Mouse (Mus musculus): ENCODE measurements around the gene Rhobtb3. TPM values are rescaled to one million over a fixed set of nuclear protein-coding genes. Genes with fewer than 3 reads are reported as not detected.
"Not testable (repeated sequence)": the region's sequence is repeated elsewhere in the genome, so short reads cannot be mapped to it uniquely, and the experiment has no call there.

Gene Rhobtb3
- polyA plus RNA-seq, 1 experiment, result 17.2 TPM

- Histone ChIP-seq H3K27me3 (ENCODE audit: control insufficient read depth, insufficient read depth, low read length) (no peaks in the 10 kb centered on the region), H3K4me1 (ENCODE audit: control insufficient read depth, insufficient read depth, low read length) (no peaks in the 10 kb centered on the region), H3K4me3 (replicated peaks; ENCODE audit: insufficient read depth, low read depth, low read length) (no peak overlapping the region), H3K27ac (ENCODE audit: insufficient read depth, low read length) (no peak overlapping the region)
- TF ChIP-seq CTCF (IDR thresholded peaks at IDR 0.05; ENCODE audit: borderline replicate concordance, insufficient read depth, low read depth, low read length), result no peak
- no peak for TF ChIP-seq POLR2A (IDR thresholded peaks at IDR 0.05; ENCODE audit: borderline replicate concordance, insufficient read depth, low read length)
- no peak for DNase-seq
- 47% methylated on average over 4 of the region's 4 CpGs for WGBS
Observed at GRCm38 (mm10) chr13:75914151-75914550, 29.6 kb downstream of the Rhobtb3 start.

DNA sequence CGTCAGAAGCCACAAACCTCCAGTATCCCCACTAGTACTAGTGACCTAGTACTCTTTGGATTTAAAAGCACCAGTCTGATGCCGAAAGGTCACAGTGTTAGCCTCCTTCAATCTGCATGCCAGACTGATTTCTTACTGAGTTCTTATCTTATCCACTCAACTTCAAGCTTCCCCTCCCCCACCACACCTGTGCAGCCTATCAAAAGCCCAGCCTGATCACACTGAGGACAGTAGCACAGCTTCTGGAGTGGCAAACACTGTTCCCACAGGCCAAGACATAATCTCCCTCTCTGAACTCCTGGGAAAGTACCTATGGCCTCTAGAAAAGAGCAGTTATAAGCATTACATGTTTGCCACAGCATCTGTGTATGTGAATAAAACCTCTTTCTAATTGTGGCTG lies 35.5 kb downstream of the Rhobtb3 start:
- DNase-seq, result no peak
- no peaks in the 10 kb centered on the region for H3K4me1 ChIP-seq (ENCODE audit: control insufficient read depth, insufficient read depth, low read length)
- no peak overlapping the region for H3K27ac ChIP-seq (ENCODE audit: insufficient read depth, low read length)
- no peaks in the 10 kb centered on the region for H3K27me3 ChIP-seq (ENCODE audit: control insufficient read depth, insufficient read depth, low read length)
- WGBS, result 91% methylated on average over 2 of the region's 2 CpGs
- H3K4me3 ChIP-seq (replicated peaks; ENCODE audit: insufficient read depth, low read depth, low read length), result no peak overlapping the region
- TF ChIP-seq POLR2A (IDR thresholded peaks at IDR 0.05; ENCODE audit: borderline replicate concordance, insufficient read depth, low read length) (no peak), CTCF (IDR thresholded peaks at IDR 0.05; ENCODE audit: borderline replicate concordance, insufficient read depth, low read depth, low read length) (no peak)

DNA sequence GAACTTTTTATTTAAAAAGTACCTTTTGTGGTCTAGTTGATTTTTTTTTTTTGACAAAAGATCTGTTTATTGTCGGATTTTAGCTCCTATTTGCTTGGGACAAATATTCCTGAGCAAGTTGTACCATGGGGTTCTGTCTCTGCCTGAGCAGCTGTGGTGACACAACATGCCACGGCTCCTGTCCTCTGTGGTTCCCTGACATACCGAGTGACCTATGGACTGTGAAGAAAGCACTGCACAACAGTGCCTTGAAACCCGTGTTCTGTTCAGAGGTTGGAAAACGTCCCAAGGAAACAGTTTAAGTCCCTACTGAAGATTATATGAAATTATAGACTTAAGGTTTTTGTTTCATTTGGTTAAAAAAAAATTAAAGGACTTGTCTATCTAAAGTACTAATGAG lies 36.6 kb downstream of the Rhobtb3 start:
- H3K27me3 ChIP-seq (ENCODE audit: control insufficient read depth, insufficient read depth, low read length), result no peaks in the 10 kb centered on the region
- WGBS, result 55% methylated on average over 5 of the region's 5 CpGs
- no peaks in the 10 kb centered on the region for H3K4me1 ChIP-seq (ENCODE audit: control insufficient read depth, insufficient read depth, low read length)
- TF ChIP-seq CTCF (IDR thresholded peaks at IDR 0.05; ENCODE audit: borderline replicate concordance, insufficient read depth, low read depth, low read length), result no peak
- TF ChIP-seq POLR2A (IDR thresholded peaks at IDR 0.05; ENCODE audit: borderline replicate concordance, insufficient read depth, low read length), result no peak
- H3K4me3 ChIP-seq (replicated peaks; ENCODE audit: insufficient read depth, low read depth, low read length), result no peak overlapping the region
- no peak for DNase-seq
- no peak overlapping the region for H3K27ac ChIP-seq (ENCODE audit: insufficient read depth, low read length)

DNA sequence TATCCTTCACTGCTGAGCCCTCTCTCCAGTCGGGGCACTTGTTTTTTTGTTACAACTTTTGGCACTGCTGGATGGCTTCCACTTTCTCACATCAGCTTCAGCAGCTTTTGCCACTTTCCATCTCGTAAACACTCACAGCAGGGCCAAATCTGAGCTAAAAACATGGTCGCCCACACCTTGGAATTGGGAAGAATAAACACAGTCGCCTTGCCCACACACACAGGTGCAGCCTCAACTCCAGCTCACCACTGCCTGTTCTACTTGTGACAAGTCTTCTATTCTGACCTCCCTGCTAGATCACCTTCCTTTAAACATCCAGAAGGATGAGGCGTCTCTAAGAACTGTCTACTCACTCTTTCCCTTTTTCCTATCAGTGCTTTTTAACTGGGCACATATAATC lies 39.1 kb downstream of the Rhobtb3 start:
- Histone ChIP-seq H3K4me3 (replicated peaks; ENCODE audit: insufficient read depth, low read depth, low read length) (no peak overlapping the region), H3K4me1 (ENCODE audit: control insufficient read depth, insufficient read depth, low read length) (no peaks in the 10 kb centered on the region), H3K27ac (ENCODE audit: insufficient read depth, low read length) (no peak overlapping the region), H3K27me3 (ENCODE audit: control insufficient read depth, insufficient read depth, low read length) (no peaks in the 10 kb centered on the region)
- no peak for DNase-seq
- TF ChIP-seq POLR2A (IDR thresholded peaks at IDR 0.05; ENCODE audit: borderline replicate concordance, insufficient read depth, low read length) (no peak), CTCF (IDR thresholded peaks at IDR 0.05; ENCODE audit: borderline replicate concordance, insufficient read depth, low read depth, low read length) (no peak)
- WGBS, result 85% methylated on average over 5 of the region's 5 CpGs

DNA sequence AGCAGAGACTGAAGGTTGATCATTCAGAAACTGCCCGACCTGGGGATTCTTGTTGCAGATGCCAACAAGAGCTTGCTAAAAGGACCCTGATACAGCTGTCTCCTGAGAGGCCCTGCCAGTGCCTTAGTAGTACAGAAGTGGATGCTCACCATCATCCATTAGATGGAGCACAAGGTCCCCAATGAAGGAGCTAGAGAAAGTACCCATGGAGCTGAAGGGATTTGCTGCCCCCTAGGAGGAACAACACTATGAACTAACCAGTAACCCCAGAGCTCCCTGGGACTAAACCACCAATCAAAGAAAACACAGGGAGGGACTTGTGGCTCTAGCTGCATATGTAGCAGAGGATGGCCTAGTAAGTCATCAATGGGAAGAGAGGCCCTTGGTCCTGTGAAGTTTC lies 42.8 kb downstream of the Rhobtb3 start:
- H3K27ac ChIP-seq (ENCODE audit: insufficient read depth, low read length); DNase-seq; H3K27me3 ChIP-seq (ENCODE audit: control insufficient read depth, insufficient read depth, low read length); H3K4me3 ChIP-seq (replicated peaks; ENCODE audit: insufficient read depth, low read depth, low read length); H3K4me1 ChIP-seq (ENCODE audit: control insufficient read depth, insufficient read depth, low read length): not testable (repeated sequence)
- 95% methylated on average over 1 of the region's 1 CpGs for WGBS

GRCm38 (mm10) chr13:75892876-75893275 lies 50.8 kb downstream of the Rhobtb3 start:
- 87% methylated on average over 6 of the region's 6 CpGs for WGBS

GRCm38 (mm10) chr13:75892291-75892690 lies 51.4 kb downstream of the Rhobtb3 start:
- TF ChIP-seq CTCF (IDR thresholded peaks at IDR 0.05; ENCODE audit: borderline replicate concordance, insufficient read depth, low read depth, low read length), result no peak
- no peak for TF ChIP-seq POLR2A (IDR thresholded peaks at IDR 0.05; ENCODE audit: borderline replicate concordance, insufficient read depth, low read length)
- H3K4me3 ChIP-seq (replicated peaks; ENCODE audit: insufficient read depth, low read depth, low read length), result no peak overlapping the region
- H3K27ac ChIP-seq (ENCODE audit: insufficient read depth, low read length), result no peak overlapping the region
- no peaks in the 10 kb centered on the region for H3K27me3 ChIP-seq (ENCODE audit: control insufficient read depth, insufficient read depth, low read length)
- no peak for DNase-seq
- no peaks in the 10 kb centered on the region for H3K4me1 ChIP-seq (ENCODE audit: control insufficient read depth, insufficient read depth, low read length)
- WGBS, result 78% methylated on average over 3 of the region's 3 CpGs

More at GRCm38 (mm10) chr13:75892876-75893275, 50.8 kb downstream of the Rhobtb3 start:
- Histone ChIP-seq H3K4me1 (ENCODE audit: control insufficient read depth, insufficient read depth, low read length) (no peaks in the 10 kb centered on the region), H3K27me3 (ENCODE audit: control insufficient read depth, insufficient read depth, low read length) (no peaks in the 10 kb centered on the region), H3K4me3 (replicated peaks; ENCODE audit: insufficient read depth, low read depth, low read length) (no peak overlapping the region), H3K27ac (ENCODE audit: insufficient read depth, low read length) (no peak overlapping the region)
- DNase-seq, result no peak
- TF ChIP-seq POLR2A (IDR thresholded peaks at IDR 0.05; ENCODE audit: borderline replicate concordance, insufficient read depth, low read length) (no peak), CTCF (IDR thresholded peaks at IDR 0.05; ENCODE audit: borderline replicate concordance, insufficient read depth, low read depth, low read length) (no peak)

DNA sequence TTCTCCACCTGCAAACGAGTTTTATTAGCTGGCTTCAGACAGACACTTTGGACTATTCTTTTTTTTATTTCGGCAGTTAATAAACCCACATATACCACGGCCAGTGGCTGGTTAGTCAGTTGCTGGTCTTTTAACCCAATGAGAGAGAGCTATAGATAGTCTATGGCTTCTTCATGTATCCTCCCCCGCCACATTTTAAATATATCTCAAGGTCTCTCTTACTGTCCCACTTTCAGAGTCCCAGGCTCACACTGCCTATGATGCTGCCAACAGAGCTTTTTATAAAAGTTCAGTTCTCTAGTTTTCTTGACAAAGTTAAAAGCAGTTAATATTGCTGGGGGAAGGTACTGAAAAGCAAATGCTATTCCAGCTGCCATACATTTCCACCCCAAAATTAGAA lies 51.9 kb downstream of the Rhobtb3 start:
- Histone ChIP-seq H3K4me1 (ENCODE audit: control insufficient read depth, insufficient read depth, low read length) (no peaks in the 10 kb centered on the region), H3K4me3 (replicated peaks; ENCODE audit: insufficient read depth, low read depth, low read length) (no peak overlapping the region), H3K27ac (ENCODE audit: insufficient read depth, low read length) (no peak overlapping the region), H3K27me3 (ENCODE audit: control insufficient read depth, insufficient read depth, low read length) (no peaks in the 10 kb centered on the region)
- DNase-seq, result no peak
- TF ChIP-seq CTCF (IDR thresholded peaks at IDR 0.05; ENCODE audit: borderline replicate concordance, insufficient read depth, low read depth, low read length) (no peak), POLR2A (IDR thresholded peaks at IDR 0.05; ENCODE audit: borderline replicate concordance, insufficient read depth, low read length) (no peak)
- 88% methylated on average over 4 of the region's 4 CpGs for WGBS

Measured in cerebellum, adult 2 months (tissue).